Mouse (Mus musculus): ENCODE measurements around the gene Tnni1.

Tnni1 gene

GRCm38 (mm10) chr1:135844481-135844880 is 65.2 kb downstream of the Tnni1 start:
- no peak for DNase-seq (ENCODE audit: low spot score)

DNA sequence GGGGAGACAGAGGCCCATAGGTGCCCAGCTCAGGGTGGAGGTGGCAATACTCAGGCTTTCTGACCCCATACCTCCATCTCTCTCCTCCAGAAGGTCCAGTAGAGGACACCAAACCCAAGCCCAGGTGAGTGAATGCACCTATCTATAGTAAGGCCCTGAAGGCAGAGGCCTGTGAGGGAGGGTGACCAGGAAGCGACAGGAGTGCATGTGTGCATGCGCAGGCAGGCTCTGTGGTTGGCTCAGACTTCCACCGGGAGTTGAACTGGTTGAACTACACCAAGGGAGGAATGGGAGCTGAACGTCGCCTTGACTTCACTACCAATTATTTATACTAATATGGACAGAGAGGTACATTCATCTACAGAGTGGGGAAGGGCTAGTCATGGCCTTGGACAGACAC is 67.4 kb downstream of the Tnni1 start:
- DNase-seq (ENCODE audit: low spot score): no peak

- no peak for DNase-seq (ENCODE audit: low spot score)
Measured at GRCm38 (mm10) chr1:135847139-135847562, 67.9 kb downstream of the Tnni1 start.

DNA sequence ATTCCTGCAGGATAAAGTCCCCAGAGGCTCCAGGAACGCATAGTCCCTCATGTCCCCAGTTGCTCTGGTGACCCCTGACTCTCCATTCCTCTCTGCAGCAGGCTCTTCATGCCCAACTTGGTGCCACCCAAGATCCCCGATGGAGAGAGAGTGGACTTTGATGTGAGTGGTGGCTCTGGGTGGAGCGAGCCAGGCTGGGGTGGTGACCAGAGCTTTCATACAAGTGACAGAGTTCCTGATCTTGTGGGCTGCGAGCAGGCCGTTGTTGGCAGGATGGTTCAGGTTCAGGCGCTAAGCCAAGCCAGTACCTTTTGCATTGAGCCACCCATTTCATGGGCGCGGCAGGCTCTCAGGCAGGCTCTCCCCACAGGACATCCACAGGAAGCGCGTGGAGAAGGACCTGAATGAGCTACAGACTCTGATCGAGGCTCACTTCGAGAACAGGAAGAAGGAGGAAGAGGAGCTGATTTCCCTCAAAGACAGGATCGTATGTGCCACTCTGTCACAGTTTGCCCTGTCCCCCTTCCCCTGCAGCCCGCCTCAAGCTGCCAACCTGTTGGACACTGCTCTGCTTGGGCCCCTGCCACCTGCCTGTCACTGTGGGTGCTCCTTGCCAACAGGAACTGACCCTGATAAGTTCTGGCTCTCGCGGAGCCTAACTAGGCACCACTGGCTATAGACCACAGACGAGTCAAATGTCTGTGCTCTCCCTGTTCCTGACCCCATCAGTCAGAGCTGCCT is 68.5 kb downstream of the Tnni1 start:
- DNase-seq (ENCODE audit: low spot score): no peak

DNA sequence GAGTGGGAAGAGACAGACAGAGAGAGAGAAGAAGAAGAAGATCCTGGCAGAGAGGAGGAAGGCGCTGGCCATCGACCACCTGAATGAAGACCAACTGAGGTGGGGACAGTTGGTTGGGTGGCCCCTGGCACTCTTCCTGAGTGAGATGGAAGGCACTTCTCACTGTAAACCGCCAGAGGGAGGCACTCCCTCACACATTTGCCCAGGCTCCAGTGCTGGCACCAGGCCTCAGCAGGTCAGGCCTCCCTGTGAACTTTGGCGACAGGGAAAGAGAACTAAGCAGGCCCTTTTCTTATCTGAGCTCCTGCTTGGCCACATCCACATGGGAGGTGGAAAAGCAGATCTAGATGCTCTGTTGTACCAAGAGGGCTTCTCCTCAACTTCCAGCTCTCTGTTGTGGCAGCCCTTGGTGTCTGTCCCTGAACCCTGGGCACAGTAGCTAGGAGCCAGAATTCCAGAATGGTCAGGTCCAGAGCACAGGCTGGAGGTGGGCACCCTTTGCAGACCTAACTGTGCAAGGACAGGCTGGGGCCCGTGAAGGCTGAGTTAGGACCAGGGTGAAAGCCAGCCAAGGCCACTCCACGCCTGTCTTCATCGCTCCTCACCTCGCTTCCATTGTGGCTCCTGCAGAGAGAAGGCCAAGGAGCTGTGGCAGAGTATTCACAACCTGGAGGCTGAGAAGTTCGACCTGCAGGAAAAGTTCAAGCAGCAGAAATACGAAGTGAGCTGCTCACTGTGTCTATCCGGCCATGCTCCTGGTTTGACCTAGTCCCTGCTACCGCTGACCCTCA is 71.7 kb downstream of the Tnni1 start:
- no peak for DNase-seq (ENCODE audit: low spot score)

GRCm38 (mm10) chr1:135852044-135852756 is 73.0 kb downstream of the Tnni1 start:
- DNase-seq (ENCODE audit: low spot score): no peak

DNA sequence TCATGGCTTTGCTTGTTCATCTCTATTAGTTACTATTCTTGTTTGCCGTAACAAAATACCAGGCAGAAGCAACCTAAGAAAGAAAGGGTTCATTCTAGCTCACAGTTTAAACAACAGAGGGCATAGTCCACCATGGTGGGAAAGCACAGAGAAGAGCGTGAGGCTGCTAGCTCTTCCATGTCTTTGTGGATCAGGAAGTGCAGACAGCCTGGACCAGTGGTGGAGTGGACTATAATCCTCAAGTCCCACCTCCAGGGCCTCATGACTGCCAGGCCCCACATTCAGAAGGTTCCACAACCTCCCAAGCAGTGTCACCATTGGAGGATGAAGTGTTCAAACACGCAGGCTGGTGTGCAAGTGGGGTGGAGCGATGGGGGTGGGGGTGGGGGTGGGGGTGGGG is 74.0 kb downstream of the Tnni1 start:
- DNase-seq (ENCODE audit: low spot score): no peak

- DNase-seq (ENCODE audit: low spot score): no peak
Measured at GRCm38 (mm10) chr1:135854591-135855343, 75.5 kb downstream of the Tnni1 start.

- no peak for DNase-seq (ENCODE audit: low spot score)
Measured at GRCm38 (mm10) chr1:135855344-135855687, 76.1 kb downstream of the Tnni1 start.

DNA sequence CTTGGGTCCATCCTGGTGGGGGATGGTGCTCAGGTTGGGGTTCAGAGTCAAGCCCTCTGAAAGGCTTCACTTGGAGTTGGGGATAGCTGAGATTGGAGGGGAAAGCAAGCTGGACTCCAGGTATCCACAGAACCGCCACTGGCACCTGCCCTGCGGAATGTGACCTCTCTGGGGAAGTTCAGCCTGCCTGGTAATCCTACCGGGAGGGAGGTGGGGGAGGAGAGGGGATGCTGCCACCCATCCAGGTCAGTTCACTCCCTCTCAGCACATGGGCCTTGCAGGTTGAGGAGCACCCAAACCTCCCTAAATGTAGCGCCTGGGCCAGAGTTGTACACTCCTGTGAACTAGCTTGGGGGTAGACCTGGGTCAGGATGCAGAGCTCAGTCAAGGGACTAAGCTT is 76.8 kb downstream of the Tnni1 start:
- no peak for DNase-seq (ENCODE audit: low spot score)

DNA sequence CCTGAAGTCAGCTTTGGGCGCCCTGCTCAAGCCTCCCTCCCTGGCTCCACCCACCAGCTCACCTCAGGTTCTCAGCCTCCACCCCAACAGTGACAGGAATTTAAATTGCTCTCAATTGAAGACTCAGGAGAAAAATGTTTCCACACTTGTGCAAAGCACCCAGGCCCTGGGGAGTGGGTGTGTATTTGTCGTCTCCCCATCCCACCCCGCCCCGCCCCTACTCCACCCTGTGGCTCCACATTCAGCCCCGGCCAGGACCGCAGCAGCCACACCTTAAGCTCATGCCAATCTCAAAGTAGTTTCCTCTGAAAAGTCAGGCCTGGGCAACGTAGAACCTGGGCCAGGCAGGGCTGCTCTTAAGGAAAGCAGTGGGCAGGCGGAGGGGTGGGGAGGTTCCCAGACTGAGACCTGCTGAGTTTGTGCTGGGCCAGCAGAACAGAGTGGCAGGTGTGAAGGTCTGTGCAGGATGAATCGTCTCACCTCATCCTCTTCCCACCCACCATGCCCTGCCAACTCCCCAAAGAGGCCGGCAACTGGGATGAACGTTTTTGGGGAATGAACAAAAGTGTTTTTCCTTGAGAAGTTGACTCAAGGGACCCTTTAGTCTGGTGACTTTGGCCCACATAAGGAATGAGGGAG is 78.0 kb downstream of the Tnni1 start:
- DNase-seq (ENCODE audit: low spot score): no peak

GRCm38 (mm10) chr1:135858533-135858932 is 79.3 kb downstream of the Tnni1 start:
- no peak for DNase-seq (ENCODE audit: low spot score)
